Mouse (Mus musculus) embryo, embryonic 10 days (tissue): ENCODE results near the gene Timm8b.
"Not testable (repeated sequence)": the region's sequence is repeated elsewhere in the genome, so short reads cannot be mapped to it uniquely, and the experiment has no call there.

Experiments
- DNase-seq: peaks from one replicate; pipeline ENCODE4 v3.0.0-alpha.2; 2015; ENCODE audit warnings: low spot score

The Timm8b gene

GRCm38 (mm10) chr9:50602055-50602845 is 1.5 kb upstream of the Timm8b start:
- no peak for DNase-seq

GRCm38 (mm10) chr9:50603998-50604324 is 251 bp downstream of the Timm8b start:
- DNase-seq = no peak

- no peak for DNase-seq
Measured at GRCm38 (mm10) chr9:50604338-50604737, 628 bp downstream of the Timm8b start.

- DNase-seq = no peak
Measured at GRCm38 (mm10) chr9:50612115-50612514, 8.4 kb downstream of the Timm8b start.

GRCm38 (mm10) chr9:50616161-50616560 is 12.5 kb downstream of the Timm8b start:
- DNase-seq = no peak

- peak; percentile 95 for DNase-seq
Measured at GRCm38 (mm10) chr9:50616766-50617603, 13.3 kb downstream of the Timm8b start, which contains the start of the genes Pih1d2 and Nkapd1. Pih1d2 (plus strand) TSS chr9:50617321. Nkapd1 (minus strand) TSS chr9:50617464.

- DNase-seq = no peak
Measured at GRCm38 (mm10) chr9:50617794-50618330, 14.2 kb downstream of the Timm8b start.

GRCm38 (mm10) chr9:50630903-50631302 is 27.2 kb downstream of the Timm8b start:
- not testable (repeated sequence) for DNase-seq

- DNase-seq = no peak
Measured at GRCm38 (mm10) chr9:50632016-50632688, 28.4 kb downstream of the Timm8b start.

- DNase-seq = no peak
Measured at GRCm38 (mm10) chr9:50633059-50633458, 29.3 kb downstream of the Timm8b start.

GRCm38 (mm10) chr9:50634270-50634669 is 30.6 kb downstream of the Timm8b start:
- no peak for DNase-seq

GRCm38 (mm10) chr9:50646826-50647370 is 43.2 kb downstream of the Timm8b start:
- no peak for DNase-seq

- DNase-seq = no peak
Measured at GRCm38 (mm10) chr9:50650503-50650902, 46.8 kb downstream of the Timm8b start.
